Mouse (Mus musculus): ENCODE measurements around the gene Gabrb3.

DNA sequence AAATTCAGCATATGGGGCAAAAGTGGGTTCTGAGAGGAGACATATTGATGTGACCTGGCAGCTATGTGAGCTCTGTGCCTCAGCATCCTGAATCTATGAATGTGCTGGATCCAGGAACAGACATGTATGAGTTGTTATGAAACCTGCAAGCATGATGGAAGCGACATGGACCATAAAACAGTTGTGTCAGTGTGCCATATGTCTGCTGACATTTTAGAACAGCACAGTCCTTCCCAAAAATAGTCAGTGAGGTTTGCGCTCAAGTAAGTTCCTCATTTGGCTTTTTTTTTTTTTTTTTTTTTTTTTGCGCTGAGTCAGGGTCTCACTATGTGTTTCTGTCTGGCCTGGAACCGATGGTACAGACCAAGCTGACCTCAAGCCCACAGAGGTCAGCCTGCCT lies 110.0 kb downstream of the Gabrb3 start:
- TF ChIP-seq CTCF (IDR thresholded peaks at IDR 0.05; ENCODE audit: borderline replicate concordance, extremely low read depth, insufficient read depth, insufficient read length) (no peak), POLR2A (IDR thresholded peaks at IDR 0.05; ENCODE audit: borderline replicate concordance, extremely low read depth, insufficient read depth, insufficient read length, poor library complexity, severe bottlenecking) (no peak)
